Mouse (Mus musculus) kidney, adult 2 months (tissue): ENCODE results near the gene Ero1lb.

Source experiments
- CTCF ChIP-seq: fragments of 200-500 bp; conservative IDR thresholded peaks from 2 replicates; pipeline ENCODE4 v1.5.1; 2011; ENCODE audit warnings: low read depth, mild to moderate bottlenecking, control low read depth, low read length, moderate library complexity, mixed read lengths; ENCODE audit not compliant: insufficient read depth, insufficient read length
- POLR2A ChIP-seq: fragments of 200-500 bp; IDR thresholded peaks from one replicate; pipeline ENCODE4 v1.6.1; 2011; ENCODE audit warnings: low read depth, low read length, control low read depth

DNA sequence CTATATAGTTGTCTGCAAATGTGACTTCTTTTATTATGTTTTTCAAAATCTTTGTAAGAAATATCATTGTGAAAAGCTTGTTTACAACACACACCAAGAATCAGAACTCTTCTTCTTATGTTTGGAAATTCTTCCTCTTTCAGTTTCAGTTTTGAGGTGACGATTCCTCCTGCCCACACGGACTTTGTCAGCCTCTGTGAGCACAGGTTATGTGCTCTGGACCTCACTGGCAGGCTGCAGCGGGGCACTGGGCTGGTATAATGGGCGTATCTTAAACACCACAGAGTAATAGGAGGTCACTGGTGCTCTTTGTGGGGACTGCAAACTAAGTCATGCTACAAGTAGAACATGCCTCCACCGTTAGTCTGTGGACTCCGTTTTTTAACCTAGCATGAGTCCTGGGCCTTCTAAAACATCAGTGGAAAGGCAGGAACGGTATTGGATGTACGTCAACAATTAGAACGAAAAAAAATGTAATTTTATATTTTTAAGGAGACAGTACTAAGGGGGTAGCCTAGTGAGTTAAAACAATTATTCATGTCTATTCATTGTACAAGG lies 9.4 kb downstream of the Ero1lb start:
- no peak for TF ChIP-seq CTCF
- TF ChIP-seq POLR2A: no peak
